Mouse (Mus musculus) lung, adult 2 months (tissue): ENCODE measurements around the gene Gm20696.

Experiments used
- CTCF ChIP-seq: fragments of 200-500 bp; IDR thresholded peaks from 2 replicates; pipeline ENCODE4 v1.5.1; 2011; ENCODE audit warnings: mild to moderate bottlenecking, low read length, control low read depth; ENCODE audit not compliant: insufficient read depth
- POLR2A ChIP-seq: fragments of 200-500 bp; IDR thresholded peaks from 2 replicates; pipeline ENCODE4 v1.6.1; 2011; ENCODE audit warnings: low read depth, mild to moderate bottlenecking, control low read depth, low read length, borderline replicate concordance; ENCODE audit errors: extremely low read depth

DNA sequence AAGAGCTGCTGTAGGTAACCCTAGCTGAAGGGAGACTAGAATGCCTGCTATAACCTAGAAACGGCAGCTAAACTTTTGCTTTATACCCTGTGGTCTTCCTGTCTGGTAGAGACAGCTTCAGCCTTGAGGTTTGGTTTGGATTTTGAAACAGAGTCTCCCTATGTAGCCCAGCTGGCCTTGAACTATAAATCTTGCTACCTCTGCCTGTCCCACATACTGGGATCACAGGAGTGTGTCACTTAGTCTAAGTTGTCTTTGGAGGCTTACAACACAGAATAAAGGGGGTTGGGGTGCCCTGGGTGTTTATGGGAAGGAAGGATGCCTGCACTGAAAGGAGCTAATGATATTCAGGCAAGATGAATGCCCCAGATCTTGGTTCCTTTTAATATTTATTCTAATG, 113.8 kb downstream of the Gm20696 start:
- TF ChIP-seq CTCF = no peak
- no peak for TF ChIP-seq POLR2A
